ENCODE assay signal across 8 mouse cellular contexts in genomic region chr4:45789263-45789958, GRCm38 (mm10). TPM values are rescaled to one million over a fixed set of nuclear protein-coding genes. Genes with fewer than 3 reads are reported as not detected.
A peak's percentile ranks its signal among the peaks of the same experiment; 100 is the strongest.
DNase-seq lines count a peak whose midpoint lies in the region; ATAC-seq and TF ChIP-seq lines count a peak whose summit lies in the region.

No protein-coding gene starts in this region.

- no peaks in the 10 kb centered on the region for H3K27me3 ChIP-seq in heart, postnatal 0 days (ENCODE audit: control insufficient read depth, insufficient read depth, low read length)

- no peak for TF ChIP-seq CTCF in heart, postnatal 0 days (IDR thresholded peaks at IDR 0.05; ENCODE audit: low read depth)

- DNase-seq in layer of hippocampus, adult 11-12 months (ENCODE audit: low spot score), result peak; percentile 48
- DNase-seq in layer of hippocampus, adult 9-10 months (ENCODE audit: low spot score), result no peak
- peak; percentile 45 for DNase-seq in heart, postnatal 0 days (ENCODE audit: low spot score)
- peak; percentile 71 to 77 for DNase-seq in left cerebral cortex, adult 18-20 months (ENCODE audit: low spot score in 2 of 2)
- peak; percentile 52 for DNase-seq in right cerebral cortex, postnatal 4 days
- DNase-seq in ovary, postnatal 14 days (ENCODE audit: low spot score), result no peak
- no peak for DNase-seq in adrenal gland, postnatal 25 days

- ATAC-seq in common myeloid progenitor, adult 5-6 weeks (replicated peaks; ENCODE audit: low read depth, poor library complexity, severe bottlenecking), result peak; percentile 15; the same call in 1 of the 2 replicates
- peak; percentile 55 for ATAC-seq in heart, postnatal 0 days (ENCODE audit: insufficient read depth, low read depth)

- 0 out of 2 replicates have a peak, but pooled peaks have one; percentile 55 for TF ChIP-seq EP300 in heart, postnatal 0 days (IDR thresholded peaks at IDR 0.05; ENCODE audit: low read depth)

- H3K4me3 ChIP-seq in heart, postnatal 0 days (ENCODE audit: low read depth, low read length), result no peak overlapping the region

- no peaks in the 10 kb centered on the region for H3K36me3 ChIP-seq in heart, postnatal 0 days (replicated peaks; ENCODE audit: control insufficient read depth, insufficient read depth, low read length)

- H3K4me1 ChIP-seq in heart, postnatal 0 days (ENCODE audit: control insufficient read depth, insufficient read depth), result peaks cover 21% of the 10 kb centered on the region

- H3K4me2 ChIP-seq in heart, postnatal 0 days (ENCODE audit: low read depth, low read length), result 0 out of 2 replicates have a peak overlapping the region, but pooled peaks have one; percentile 11

- no peak overlapping the region for H3K9ac ChIP-seq in heart, postnatal 0 days (replicated peaks; ENCODE audit: low read depth, low read length)

- 0 out of 2 replicates have a peak overlapping the region, but pooled peaks have one; percentile 30 for H3K27ac ChIP-seq in heart, postnatal 0 days (ENCODE audit: low read depth)

- H3K9me3 ChIP-seq in heart, postnatal 0 days (replicated peaks; ENCODE audit: control insufficient read depth, low read length), result no peaks in the 10 kb centered on the region

- WGBS in heart, postnatal 0 days, result 8% methylated on average over 13 of the region's 13 CpGs

RNA-seq across cellular contexts. Expression of gene Aldh1b1, which starts 9.4 kb away (rescaled TPM):
- total RNA-seq in common myeloid progenitor, adult 5-6 weeks (2017), result 17.6 and 21.7 TPM in 2 replicates
- total RNA-seq in heart, postnatal 0 days (2014; rRNA removed; ENCODE audit: low replicate concordance), result 238 and 284 TPM in 2 replicates
- polyA plus RNA-seq in heart, postnatal 0 days (2015; fragmentation: Nextera tagmentation; extraction: Ambion mirVana), result 200 and 211 TPM in 2 replicates
- 1 to 10 TPM; 4.6 to 4.7 TPM for total RNA-seq in left cerebral cortex, adult 18-20 months (2021)
- 32.9 and 42.0 TPM in 2 replicates for total RNA-seq in adrenal gland, postnatal 25 days (2021)

RNA-seq across cellular contexts. Expression of gene Igfbpl1, which starts 37.3 kb away (rescaled TPM):
- total RNA-seq in common myeloid progenitor, adult 5-6 weeks (2017), result not detected in 2 replicates
- total RNA-seq in heart, postnatal 0 days (2014; rRNA removed; ENCODE audit: low replicate concordance), result 9.3 and 9.7 TPM in 2 replicates
- polyA plus RNA-seq in heart, postnatal 0 days (2015; fragmentation: Nextera tagmentation; extraction: Ambion mirVana), result 1.6 and 2.0 TPM in 2 replicates
- total RNA-seq in left cerebral cortex, adult 18-20 months (2021), result under 1 TPM in 1 of 2 experiments, not detected in 1; 0.51 TPM
- not detected in 2 replicates for total RNA-seq in adrenal gland, postnatal 25 days (2021)

RNA-seq across cellular contexts. Expression of gene Stra6l, which starts 59.1 kb away (rescaled TPM):
- total RNA-seq in common myeloid progenitor, adult 5-6 weeks (2017), result not detected in 2 replicates
- total RNA-seq in heart, postnatal 0 days (2014; rRNA removed; ENCODE audit: low replicate concordance), result 0.19 TPM in 1 of 2 replicates, not detected in the other
- polyA plus RNA-seq in heart, postnatal 0 days (2015; fragmentation: Nextera tagmentation; extraction: Ambion mirVana), result 0.12 and 0.18 TPM in 2 replicates
- total RNA-seq in left cerebral cortex, adult 18-20 months (2021), result under 1 TPM in 1 of 2 experiments, not detected in 1; 0.07 TPM
- total RNA-seq in adrenal gland, postnatal 25 days (2021), result 0.24 and 1.0 TPM in 2 replicates

Comparison
In these comparisons a context has a peak if more than half of its experiments do, and no peak if none do; other contexts are left out.
1. DNase-seq: peak in layer of hippocampus, adult 11-12 months (single experiment), heart, postnatal 0 days (single experiment), left cerebral cortex, adult 18-20 months (2 of 2) and right cerebral cortex, postnatal 4 days (single experiment); none in layer of hippocampus, adult 9-10 months (single experiment), ovary, postnatal 14 days (single experiment) and adrenal gland, postnatal 25 days (single experiment).